Mouse (Mus musculus) intestine, embryonic 16.5 days (tissue): ENCODE measurements around the gene Gps1. TPM values are rescaled to one million over a fixed set of nuclear protein-coding genes. Genes with fewer than 3 reads are reported as not detected.

Source experiments
- ATAC-seq: fragments of 200-750 bp; cut with Nextera tagmentation; 2 replicates; pipeline ENCODE4 v1.8.0; 2017; ENCODE audit warnings: moderate TSS enrichment, moderate library complexity
- H3K27ac ChIP-seq: fragments of 300-500 bp; sonication (generic); 2 replicates; pipeline ENCODE4 v1.5.1; 2014; ENCODE audit warnings: mild to moderate bottlenecking, low read length
- H3K27me3 ChIP-seq: fragments of 300-500 bp; sonication (generic); replicated peaks from 2 replicates; pipeline ENCODE4 v1.6.1; 2014; ENCODE audit warnings: low read length, control low read depth, mixed read lengths; ENCODE audit not compliant: control insufficient read depth, insufficient read depth
- H3K36me3 ChIP-seq: fragments of 300-500 bp; sonication (generic); 2 replicates; pipeline ENCODE4 v1.6.1; 2014; ENCODE audit warnings: low read length, control low read depth; ENCODE audit not compliant: control insufficient read depth, insufficient read depth
- H3K4me1 ChIP-seq: fragments of 300-500 bp; sonication (generic); 2 replicates; pipeline ENCODE4 v1.6.1; 2014; ENCODE audit warnings: low read length, control low read depth, mixed read lengths; ENCODE audit not compliant: control insufficient read depth, insufficient read depth
- H3K4me2 ChIP-seq: fragments of 300-500 bp; sonication (generic); 2 replicates; pipeline ENCODE4 v1.6.1; 2014; ENCODE audit warnings: low read depth, low read length, control low read depth
- H3K4me3 ChIP-seq: fragments of 300-500 bp; sonication (generic); 2 replicates; pipeline ENCODE4 v1.5.1; 2014; ENCODE audit warnings: mild to moderate bottlenecking, low read length
- H3K9ac ChIP-seq: fragments of 300-500 bp; sonication (generic); 2 replicates; pipeline ENCODE4 v1.6.1; 2014; ENCODE audit warnings: low read depth, low read length
- H3K9me3 ChIP-seq: fragments of 300-500 bp; sonication (generic); 2 replicates; pipeline ENCODE4 v1.6.1; 2016; ENCODE audit warnings: low read length, control low read depth; ENCODE audit not compliant: control insufficient read depth
- WGBS: fragments of 180-500 bp; shearing (Covaris S2); extraction: QIAGEN DNeasy Blood & Tissue Kit; methylation state at CpG from one replicate; pipeline ENCODE4 v1.1.7; 2014; 5-methylcytosine and 5-hydroxymethylcytosine counted together
- polyA plus RNA-seq: library from polyadenylated mRNA; unstranded; fragments of >200 nt; fragmentation: Nextera tagmentation; extraction: Ambion mirVana; gene quantifications from 2 replicates; pipeline ENCODE4 v1.2.1, GENCODE M21; 2015

Gene Gps1
- polyA plus RNA-seq, 1 experiment from 2014 or later: 179 TPM

GRCm38 (mm10) chr11:120818251-120818650 is 34.2 kb downstream of the Gps1 start:
- no peaks in the 10 kb centered on the region for H3K27me3 ChIP-seq
- no peak overlapping the region for H3K4me3 ChIP-seq
- no peak overlapping the region for H3K4me2 ChIP-seq
- 95% methylated on average over 13 of the region's 13 CpGs for WGBS
- H3K9me3 ChIP-seq: no peaks in the 10 kb centered on the region
- H3K27ac ChIP-seq: no peak overlapping the region
- ATAC-seq: no peak
- no peak overlapping the region for H3K9ac ChIP-seq
- peaks cover 74% of the 10 kb centered on the region for H3K36me3 ChIP-seq
- H3K4me1 ChIP-seq: peaks cover 21% of the 10 kb centered on the region

GRCm38 (mm10) chr11:120819556-120819955 is 35.5 kb downstream of the Gps1 start:
- Histone ChIP-seq H3K27me3 (no peaks in the 10 kb centered on the region), H3K9ac (no peak overlapping the region), H3K4me1 (peaks cover 21% of the 10 kb centered on the region), H3K9me3 (no peaks in the 10 kb centered on the region), H3K4me3 (no peak overlapping the region), H3K27ac (no peak overlapping the region), H3K36me3 (peaks cover 67% of the 10 kb centered on the region), H3K4me2 (no peak overlapping the region)
- 91% methylated on average over 6 of the region's 6 CpGs for WGBS
- no peak for ATAC-seq

GRCm38 (mm10) chr11:120820546-120820945 is 36.5 kb downstream of the Gps1 start:
- WGBS: 92% methylated on average over 14 of the region's 14 CpGs
- no peak for ATAC-seq

GRCm38 (mm10) chr11:120821076-120821922 is 37.2 kb downstream of the Gps1 start:
- Histone ChIP-seq H3K27ac (peak overlapping the region; percentile 9; the same call in 1 of the 2 replicates), H3K9me3 (no peaks in the 10 kb centered on the region), H3K4me3 (peak overlapping the region; percentile 78), H3K4me1 (peaks cover 33% of the 10 kb centered on the region), H3K36me3 (peaks cover 50% of the 10 kb centered on the region), H3K9ac (peak overlapping the region; percentile 96), H3K4me2 (peak overlapping the region; percentile 79), H3K27me3 (no peaks in the 10 kb centered on the region)
- WGBS: 68% methylated on average over 14 of the region's 14 CpGs
- no peak for ATAC-seq

More at GRCm38 (mm10) chr11:120820546-120820945, 36.5 kb downstream of the Gps1 start:
- Histone ChIP-seq H3K27ac (no peak overlapping the region), H3K9me3 (no peaks in the 10 kb centered on the region), H3K27me3 (no peaks in the 10 kb centered on the region), H3K4me3 (no peak overlapping the region), H3K4me2 (no peak overlapping the region), H3K4me1 (peaks cover 30% of the 10 kb centered on the region), H3K9ac (peak overlapping the region; percentile 96; the same call in 1 of the 2 replicates), H3K36me3 (peaks cover 57% of the 10 kb centered on the region)

- Histone ChIP-seq H3K9me3 (no peaks in the 10 kb centered on the region), H3K27ac (no peak overlapping the region; the same call in 1 of the 2 replicates), H3K4me1 (peaks cover 33% of the 10 kb centered on the region), H3K4me3 (peak overlapping the region; percentile 78), H3K27me3 (no peaks in the 10 kb centered on the region), H3K4me2 (peak overlapping the region; percentile 79), H3K9ac (peak overlapping the region; percentile 96), H3K36me3 (peaks cover 40% of the 10 kb centered on the region)
- no peak for ATAC-seq
- WGBS: 33% methylated on average over 4 of the region's 4 CpGs
These were observed 38.2 kb downstream of the Gps1 start for GRCm38 (mm10) chr11:120822321-120822720.

- H3K9me3 ChIP-seq: no peaks in the 10 kb centered on the region
- peak overlapping the region; percentile 96 for H3K27ac ChIP-seq
- H3K27me3 ChIP-seq: no peaks in the 10 kb centered on the region
- peaks cover 34% of the 10 kb centered on the region for H3K36me3 ChIP-seq
- H3K4me2 ChIP-seq: peak overlapping the region; percentile 79
- peak overlapping the region; percentile 96 for H3K9ac ChIP-seq
- no peak for ATAC-seq
- peaks cover 33% of the 10 kb centered on the region for H3K4me1 ChIP-seq
- WGBS: under 1% methylated on average over 14 of the region's 14 CpGs
- H3K4me3 ChIP-seq: peak overlapping the region; percentile 78
These were observed 38.9 kb downstream of the Gps1 start for GRCm38 (mm10) chr11:120822831-120823550.

GRCm38 (mm10) chr11:120823551-120823947 is 39.5 kb downstream of the Gps1 start:
- peak; percentile 54 for ATAC-seq
- H3K9me3 ChIP-seq: no peaks in the 10 kb centered on the region

GRCm38 (mm10) chr11:120823956-120824786 is 40.1 kb downstream of the Gps1 start, which contains the start of gene Fasn:
TSS of gene Fasn (minus strand) at chr11:120824547.
- WGBS: under 1% methylated on average over 105 of the region's 109 CpGs
- H3K4me2 ChIP-seq: peak within 1 kb of the TSS; percentile 79
- peaks cover 23% of the 10 kb centered on the region for H3K36me3 ChIP-seq
- no peaks in the 10 kb centered on the region for H3K27me3 ChIP-seq
- H3K9ac ChIP-seq: peak within 1 kb of the TSS; percentile 96
- H3K9me3 ChIP-seq: no peaks in the 10 kb centered on the region
- ATAC-seq: peak; percentile 92
- H3K27ac ChIP-seq: peak within 1 kb of the TSS; percentile 96
- peaks cover 33% of the 10 kb centered on the region for H3K4me1 ChIP-seq
- peak within 1 kb of the TSS; percentile 78 for H3K4me3 ChIP-seq

More at GRCm38 (mm10) chr11:120823551-120823947, 39.5 kb downstream of the Gps1 start:
- Histone ChIP-seq H3K36me3 (peaks cover 29% of the 10 kb centered on the region), H3K4me3 (peak overlapping the region; percentile 78), H3K27me3 (no peaks in the 10 kb centered on the region), H3K4me1 (peaks cover 33% of the 10 kb centered on the region), H3K4me2 (peak overlapping the region; percentile 79), H3K27ac (peak overlapping the region; percentile 96), H3K9ac (peak overlapping the region; percentile 96)
- WGBS: 0% methylated on average over 39 of the region's 40 CpGs
